Mouse (Mus musculus) megakaryocyte, embryonic 14.5 days (primary cell): ENCODE measurements around the gene A030005L19Rik.

ENCODE experiments used
- FLI1 ChIP-seq: IDR thresholded peaks from 2 replicates; pipeline ENCODE4 v1.6.1; 2012; ENCODE audit warnings: low read length, inconsistent platforms, mixed read lengths
- GATA1 ChIP-seq: IDR thresholded peaks from 3 replicates; pipeline ENCODE4 v1.6.1; 2012; ENCODE audit warnings: mixed read lengths, low read length, inconsistent platforms, borderline replicate concordance

GRCm38 (mm10) chr1:82901201-82901600, 11.9 kb upstream of the A030005L19Rik start:
- TF ChIP-seq FLI1 (no peak), GATA1 (no peak)
